Mouse (Mus musculus) limb, embryonic 10.5 days (tissue): ENCODE measurements at regions not wholly inside any gene's neighbourhood (a gene's known extent, or its start where the extent isn't known, plus 50 kb on each side); places are given as distances from the start of the nearest gene placed in this dataset.

ENCODE experiments used
- DNase-seq: peaks from one replicate; pipeline ENCODE4 v3.0.0-alpha.2; 2017; ENCODE audit warnings: low spot score
- H3K27ac ChIP-seq: fragments of 300-500 bp; sonication (generic); 2 replicates; pipeline ENCODE4 v1.5.1; 2016; ENCODE audit warnings: mild to moderate bottlenecking
- H3K27me3 ChIP-seq: fragments of 300-500 bp; sonication (generic); 2 replicates; pipeline ENCODE4 v1.6.1; 2016; ENCODE audit warnings: low read depth, mild to moderate bottlenecking; ENCODE audit not compliant: poor library complexity, severe bottlenecking
- H3K36me3 ChIP-seq: fragments of 300-500 bp; sonication (generic); 2 replicates; pipeline ENCODE4 v1.6.1; 2016; ENCODE audit warnings: mild to moderate bottlenecking, moderate library complexity
- H3K4me1 ChIP-seq: fragments of 300-500 bp; sonication (generic); 2 replicates; pipeline ENCODE4 v1.6.1; 2016
- H3K4me3 ChIP-seq: fragments of 300-500 bp; sonication (generic); 2 replicates; pipeline ENCODE4 v1.5.1; 2016; ENCODE audit warnings: mild to moderate bottlenecking, moderate library complexity
- H3K9me3 ChIP-seq: fragments of 300-500 bp; sonication (generic); replicated peaks from 2 replicates; pipeline ENCODE4 v1.6.1; 2016; ENCODE audit warnings: mild to moderate bottlenecking
- WGBS: fragments of 180-500 bp; shearing (Covaris S2); methylation state at CpG from one replicate; pipeline ENCODE4 v1.1.7; 2016; 5-methylcytosine and 5-hydroxymethylcytosine counted together

DNA sequence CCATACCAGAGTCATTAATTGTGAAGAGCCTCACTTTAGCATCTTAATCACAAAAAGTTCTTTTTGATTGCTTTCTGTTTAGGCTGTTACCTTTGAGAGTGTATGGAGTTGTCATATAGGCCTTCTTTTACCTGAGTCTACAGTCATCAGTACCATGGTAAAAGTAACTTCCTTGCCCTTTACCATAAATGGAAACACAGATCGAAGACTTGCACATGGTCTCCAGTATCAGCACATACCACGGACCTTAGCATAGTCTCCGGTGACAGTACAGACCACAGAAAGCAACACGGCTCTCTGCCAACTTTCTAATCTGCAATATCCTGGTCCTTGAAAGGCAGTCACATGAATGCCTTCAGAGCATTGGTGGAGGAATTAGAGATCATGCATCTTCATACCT is 1626.8 kb upstream of the Gm6569 start:
- 87% methylated on average over 4 of the region's 4 CpGs for WGBS

DNA sequence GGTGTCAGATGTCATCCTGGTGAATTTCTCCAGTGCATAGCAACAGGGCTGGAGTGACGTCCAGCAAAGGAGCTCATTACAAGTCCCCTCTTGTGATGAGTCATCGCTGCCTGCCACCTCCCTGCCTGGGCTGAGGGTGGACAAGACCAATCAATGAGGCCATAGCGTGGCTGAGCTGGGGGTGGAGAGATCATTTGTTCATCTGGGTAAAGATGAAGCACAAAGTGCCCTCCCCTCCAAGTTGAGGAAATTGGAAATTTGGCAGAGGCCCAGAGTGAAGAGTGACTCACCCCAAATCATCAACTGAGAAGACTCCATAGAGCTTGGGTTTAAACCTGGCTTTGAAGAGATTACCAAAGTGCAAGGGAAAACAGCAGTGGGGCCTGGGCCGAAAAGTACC is 1626.3 kb upstream of the Gm6569 start:
- Histone ChIP-seq H3K4me3 (no peak overlapping the region), H3K27ac (no peak overlapping the region), H3K4me1 (no peaks in the 10 kb centered on the region), H3K27me3 (no peaks in the 10 kb centered on the region), H3K9me3 (no peaks in the 10 kb centered on the region), H3K36me3 (no peaks in the 10 kb centered on the region)
- WGBS: 71% methylated on average over 4 of the region's 4 CpGs
- no peak for DNase-seq

More for the DNA sequence above, 1626.8 kb upstream of the Gm6569 start:
- no peak for DNase-seq
- Histone ChIP-seq H3K27me3 (no peaks in the 10 kb centered on the region), H3K4me1 (no peaks in the 10 kb centered on the region), H3K9me3 (no peaks in the 10 kb centered on the region), H3K27ac (no peak overlapping the region), H3K4me3 (no peak overlapping the region), H3K36me3 (no peaks in the 10 kb centered on the region)

DNA sequence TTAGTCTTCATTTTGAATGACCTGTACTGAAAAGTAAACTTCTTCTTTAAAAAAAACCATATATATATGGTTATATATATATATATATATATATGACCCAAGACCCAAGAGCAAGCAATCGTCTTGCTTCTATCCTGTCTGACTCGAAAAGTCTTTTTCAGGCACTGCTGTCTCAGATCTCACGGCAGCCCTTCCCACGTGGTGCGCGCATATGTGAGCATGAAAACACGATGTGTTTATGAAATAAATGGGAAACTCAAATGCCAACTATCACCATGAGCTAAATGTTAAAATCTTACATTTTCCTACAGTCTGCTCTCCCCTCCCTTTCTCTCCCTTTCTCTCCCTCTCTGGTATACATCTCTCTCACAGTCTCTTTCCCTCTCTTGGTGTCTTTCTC is 1625.4 kb upstream of the Gm6569 start:
- no peaks in the 10 kb centered on the region for H3K9me3 ChIP-seq
- no peak overlapping the region for H3K4me3 ChIP-seq
- no peaks in the 10 kb centered on the region for H3K36me3 ChIP-seq
- WGBS: 92% methylated on average over 7 of the region's 7 CpGs
- no peak overlapping the region for H3K27ac ChIP-seq
- no peak for DNase-seq
- no peaks in the 10 kb centered on the region for H3K27me3 ChIP-seq
- no peaks in the 10 kb centered on the region for H3K4me1 ChIP-seq

DNA sequence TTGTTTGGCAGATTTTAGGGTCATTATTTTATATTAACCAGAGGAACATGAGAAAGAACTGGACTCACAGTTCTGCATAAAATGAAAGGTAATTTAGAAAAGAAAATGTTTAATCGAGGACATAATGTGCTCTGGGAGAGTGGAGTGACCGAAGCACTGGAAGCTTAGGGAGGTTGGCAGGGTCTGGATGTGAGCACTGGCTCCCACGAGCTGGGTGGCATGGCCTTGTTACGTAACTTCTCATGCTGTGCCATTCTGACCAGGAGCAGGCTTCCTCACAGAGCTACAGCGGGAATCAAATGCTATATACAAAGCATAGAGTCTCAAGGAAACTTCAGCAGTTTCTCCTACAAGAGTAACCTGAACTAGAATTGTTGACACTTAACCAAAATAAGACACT is 1616.6 kb upstream of the Gm6569 start:
- Histone ChIP-seq H3K27me3 (no peaks in the 10 kb centered on the region), H3K4me3 (no peak overlapping the region), H3K27ac (no peak overlapping the region), H3K4me1 (no peaks in the 10 kb centered on the region), H3K36me3 (no peaks in the 10 kb centered on the region), H3K9me3 (no peaks in the 10 kb centered on the region)
- WGBS: 85% methylated on average over 5 of the region's 5 CpGs
- DNase-seq: no peak

GRCm38 (mm10) chr15:72219985-72220384 is 1614.4 kb upstream of the Gm6569 start:
- Histone ChIP-seq H3K27ac (no peak overlapping the region), H3K4me3 (no peak overlapping the region), H3K9me3 (no peaks in the 10 kb centered on the region), H3K36me3 (no peaks in the 10 kb centered on the region), H3K27me3 (no peaks in the 10 kb centered on the region), H3K4me1 (no peaks in the 10 kb centered on the region)
- WGBS: 88% methylated on average over 7 of the region's 7 CpGs
- no peak for DNase-seq

DNA sequence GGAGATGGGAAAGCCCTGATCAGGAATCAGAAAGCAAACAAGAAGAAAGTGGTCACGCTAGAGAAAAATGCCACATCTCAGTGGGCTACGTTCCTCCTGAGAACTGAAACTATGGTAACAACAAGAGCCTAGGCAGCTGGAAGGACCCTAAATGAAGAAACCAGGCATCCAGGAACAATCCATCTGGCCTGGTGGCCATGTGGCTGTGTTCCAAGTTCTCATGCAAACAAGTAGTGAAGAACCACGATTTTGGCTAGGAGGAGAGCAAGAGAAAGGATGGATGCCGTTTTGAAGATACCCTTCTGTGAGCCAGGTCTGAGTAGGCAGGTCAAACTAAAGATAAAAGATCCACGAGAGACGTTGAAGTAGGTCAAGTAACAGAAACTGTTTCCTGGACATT is 1613.6 kb upstream of the Gm6569 start:
- Histone ChIP-seq H3K36me3 (no peaks in the 10 kb centered on the region), H3K4me3 (no peak overlapping the region), H3K27me3 (no peaks in the 10 kb centered on the region), H3K9me3 (no peaks in the 10 kb centered on the region), H3K27ac (no peak overlapping the region), H3K4me1 (no peaks in the 10 kb centered on the region)
- DNase-seq: no peak
- WGBS: 86% methylated on average over 6 of the region's 6 CpGs

GRCm38 (mm10) chr15:72232355-72232754 is 1602.0 kb upstream of the Gm6569 start:
- no peak overlapping the region for H3K27ac ChIP-seq
- H3K27me3 ChIP-seq: no peaks in the 10 kb centered on the region
- no peak for DNase-seq
- no peaks in the 10 kb centered on the region for H3K9me3 ChIP-seq
- no peaks in the 10 kb centered on the region for H3K4me1 ChIP-seq
- no peak overlapping the region for H3K4me3 ChIP-seq
- 50% methylated on average over 2 of the region's 2 CpGs for WGBS
- H3K36me3 ChIP-seq: no peaks in the 10 kb centered on the region

- WGBS: 89% methylated on average over 3 of the region's 3 CpGs
- Histone ChIP-seq H3K4me1 (no peaks in the 10 kb centered on the region), H3K27ac (no peak overlapping the region), H3K4me3 (no peak overlapping the region), H3K27me3 (no peaks in the 10 kb centered on the region), H3K36me3 (no peaks in the 10 kb centered on the region), H3K9me3 (no peaks in the 10 kb centered on the region)
- no peak for DNase-seq
Observed at GRCm38 (mm10) chr15:72264619-72265018, 1569.7 kb upstream of the Gm6569 start.

DNA sequence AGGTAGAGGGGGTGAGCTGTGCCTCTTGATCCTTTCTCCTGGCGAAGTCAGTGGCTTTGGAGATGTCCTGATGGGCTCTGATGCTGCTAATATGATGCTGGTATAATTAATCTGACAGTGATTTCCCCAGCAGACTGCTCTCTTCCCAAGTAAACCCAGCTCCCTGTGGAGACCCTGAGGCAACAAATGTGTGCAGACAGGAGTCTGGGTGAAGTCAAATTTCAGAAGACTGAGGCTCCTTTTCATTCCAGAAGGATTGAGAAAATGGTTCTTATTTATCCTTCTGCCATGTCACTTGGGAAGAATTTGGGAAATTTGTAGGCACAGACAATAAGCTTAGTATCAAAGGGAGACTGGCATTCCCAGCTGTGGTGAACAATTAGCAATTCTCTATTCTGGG is 1550.5 kb upstream of the Gm6569 start:
- Histone ChIP-seq H3K36me3 (no peaks in the 10 kb centered on the region), H3K4me1 (no peaks in the 10 kb centered on the region), H3K9me3 (no peaks in the 10 kb centered on the region), H3K4me3 (no peak overlapping the region), H3K27me3 (no peaks in the 10 kb centered on the region), H3K27ac (no peak overlapping the region)
- 75% methylated on average over 1 of the region's 1 CpGs for WGBS
- no peak for DNase-seq

GRCm38 (mm10) chr15:72296648-72297047 is 1537.7 kb upstream of the Gm6569 start:
- Histone ChIP-seq H3K36me3 (no peaks in the 10 kb centered on the region), H3K4me3 (no peak overlapping the region), H3K9me3 (no peaks in the 10 kb centered on the region), H3K4me1 (no peaks in the 10 kb centered on the region), H3K27me3 (no peaks in the 10 kb centered on the region), H3K27ac (no peak overlapping the region)
- DNase-seq: no peak
- 96% methylated on average over 2 of the region's 2 CpGs for WGBS

DNA sequence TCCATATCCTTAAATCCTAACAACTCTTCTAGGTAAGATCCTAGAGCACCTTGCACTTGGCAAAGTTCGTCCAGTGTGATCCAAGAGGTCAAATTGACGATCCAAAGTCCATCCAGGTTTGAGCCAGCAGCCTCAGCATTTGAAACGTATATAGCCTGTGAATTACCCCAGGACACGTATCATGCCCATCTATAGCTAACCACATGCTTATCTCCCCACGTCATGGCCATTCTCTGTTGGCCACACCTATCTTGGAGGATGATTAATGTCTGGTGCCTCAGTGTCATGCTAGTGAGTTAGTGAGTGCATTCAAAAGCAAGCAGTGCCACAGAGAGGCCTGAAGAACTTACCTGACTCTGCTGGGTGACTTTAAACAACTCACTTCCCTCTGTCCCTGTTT is 1521.9 kb upstream of the Gm6569 start:
- H3K36me3 ChIP-seq: no peaks in the 10 kb centered on the region
- H3K9me3 ChIP-seq: no peaks in the 10 kb centered on the region
- H3K27ac ChIP-seq: no peak overlapping the region
- no peaks in the 10 kb centered on the region for H3K27me3 ChIP-seq
- no peak overlapping the region for H3K4me3 ChIP-seq
- 79% methylated on average over 5 of the region's 5 CpGs for WGBS
- no peaks in the 10 kb centered on the region for H3K4me1 ChIP-seq
- DNase-seq: no peak

DNA sequence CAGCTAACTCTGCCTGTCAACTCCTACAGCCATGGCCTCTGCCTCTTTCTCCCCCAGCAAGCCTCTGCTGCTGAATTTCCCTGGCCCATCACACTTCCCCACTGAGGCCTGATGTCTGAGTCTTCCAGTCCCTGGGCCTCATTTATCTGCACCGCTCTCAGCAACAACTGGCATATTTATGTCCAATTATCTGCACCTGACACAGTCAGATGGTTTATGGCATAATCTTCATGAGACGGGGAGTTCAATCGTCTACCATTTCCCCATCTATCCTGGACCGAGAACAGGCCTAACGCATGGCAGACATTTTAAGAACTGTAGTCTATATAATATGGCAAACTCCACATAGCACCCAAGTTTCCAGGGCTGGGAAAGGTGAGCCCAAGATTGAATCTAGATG is 1512.8 kb upstream of the Gm6569 start:
- no peak for DNase-seq
- WGBS: 90% methylated on average over 5 of the region's 5 CpGs
- no peaks in the 10 kb centered on the region for H3K4me1 ChIP-seq

GRCm38 (mm10) chr15:72322127-72322526 is 1512.2 kb upstream of the Gm6569 start:
- Histone ChIP-seq H3K36me3 (no peaks in the 10 kb centered on the region), H3K27me3 (no peaks in the 10 kb centered on the region), H3K4me1 (no peaks in the 10 kb centered on the region), H3K4me3 (no peak overlapping the region), H3K9me3 (no peaks in the 10 kb centered on the region), H3K27ac (no peak overlapping the region)
- 95% methylated on average over 3 of the region's 3 CpGs for whole genome bisulfite sequencing
- no peak for DNase-seq

More for the DNA sequence above, 1512.8 kb upstream of the Gm6569 start:
- no peaks in the 10 kb centered on the region for H3K27me3 ChIP-seq
- no peaks in the 10 kb centered on the region for H3K9me3 ChIP-seq
- no peak overlapping the region for H3K27ac ChIP-seq
- H3K4me3 ChIP-seq: no peak overlapping the region
- H3K36me3 ChIP-seq: no peaks in the 10 kb centered on the region

- H3K9me3 ChIP-seq: no peaks in the 10 kb centered on the region
- no peak for DNase-seq
- H3K4me3 ChIP-seq: no peak overlapping the region
- H3K4me1 ChIP-seq: no peaks in the 10 kb centered on the region
- no peak overlapping the region for H3K27ac ChIP-seq
- H3K27me3 ChIP-seq: no peaks in the 10 kb centered on the region
- no peaks in the 10 kb centered on the region for H3K36me3 ChIP-seq
- 79% methylated on average over 7 of the region's 7 CpGs for WGBS
Observed at GRCm38 (mm10) chr15:72323158-72323557, 1511.2 kb upstream of the Gm6569 start.
